Comparison of ENCODE assay signal across 8 mouse cellular contexts in genomic region chr19:5849843-5850527, GRCm38 (mm10). TPM values are rescaled to one million over a fixed set of nuclear protein-coding genes. Genes with fewer than 3 reads are reported as not detected.
DNase-seq lines count a peak whose midpoint lies in the region; ATAC-seq and TF ChIP-seq lines count a peak whose summit lies in the region.

No protein-coding gene starts in this region.

- peak overlapping the region; percentile 35 for H3K4me2 ChIP-seq in lung, postnatal 0 days (replicated peaks; ENCODE audit: low read depth, low read length)

- H3K27ac ChIP-seq in hindbrain, embryonic 10.5 days = peak overlapping the region; percentile 96
- H3K27ac ChIP-seq in lung, postnatal 0 days (ENCODE audit: low read length) = peak overlapping the region; percentile 100

- peak overlapping the region; percentile 27; the same call in 1 of the 2 replicates for H3K4me3 ChIP-seq in hindbrain, embryonic 10.5 days
- H3K4me3 ChIP-seq in lung, postnatal 0 days (ENCODE audit: low read depth, low read length) = no peak overlapping the region

- peak; percentile 27 for ATAC-seq in frontal cortex, adult (ENCODE audit: low TSS enrichment)
- peak; percentile 35 for ATAC-seq in lung, postnatal 0 days

- peak overlapping the region; percentile 65 for H3K9ac ChIP-seq in lung, postnatal 0 days (replicated peaks; ENCODE audit: low read depth)

- peaks cover 64% of the 10 kb centered on the region for H3K4me1 ChIP-seq in hindbrain, embryonic 10.5 days (replicated peaks)
- peaks cover 36% of the 10 kb centered on the region for H3K4me1 ChIP-seq in lung, postnatal 0 days (ENCODE audit: insufficient read depth, low read depth, low read length)

- peak; percentile 73 for DNase-seq in MEL-GATA-1-ER (ENCODE audit: extremely low read depth, low read depth)
- peak; percentile 96 for DNase-seq in cerebellum, adult 9-10 months
- peak; percentile 90 for DNase-seq in hindbrain, embryonic 10.5 days (ENCODE audit: low spot score)
- peak; percentile 95 for DNase-seq in layer of hippocampus, postnatal 10 days (ENCODE audit: low spot score in 2 of 2)
- peak; percentile 97 for DNase-seq in lung, postnatal 0 days (ENCODE audit: low spot score)
- peak; percentile 83 for DNase-seq in ovary, postnatal 10 days (ENCODE audit: low spot score)
- peak; percentile 83 to 93 for DNase-seq in thymus, postnatal 10 days (ENCODE audit: low spot score in 2 of 2)

- H3K36me3 ChIP-seq in hindbrain, embryonic 10.5 days = peaks cover 34% of the 10 kb centered on the region
- H3K36me3 ChIP-seq in lung, postnatal 0 days (ENCODE audit: insufficient read depth, low read length) = peaks cover 14% of the 10 kb centered on the region; the same call in 1 of the 2 replicates

- TF ChIP-seq CTCF in lung, postnatal 0 days (IDR thresholded peaks at IDR 0.05) = peak; percentile 99

- TF ChIP-seq EP300 in lung, postnatal 0 days (IDR thresholded peaks at IDR 0.05) = peak; percentile 100

- H3K9me3 ChIP-seq in hindbrain, embryonic 10.5 days = no peaks in the 10 kb centered on the region
- H3K9me3 ChIP-seq in lung, postnatal 0 days (ENCODE audit: low read length) = no peaks in the 10 kb centered on the region

- 32% methylated on average over 11 of the region's 11 CpGs for WGBS in hindbrain, embryonic 10.5 days
- 16% methylated on average over 11 of the region's 11 CpGs for WGBS in lung, postnatal 0 days

- no peaks in the 10 kb centered on the region for H3K27me3 ChIP-seq in hindbrain, embryonic 10.5 days (ENCODE audit: insufficient read depth, poor library complexity, severe bottlenecking)
- no peaks in the 10 kb centered on the region for H3K27me3 ChIP-seq in lung, postnatal 0 days (replicated peaks; ENCODE audit: insufficient read depth, low read length)

RNA-seq across cellular contexts. Expression of gene Frmd8, which starts 25.1 kb away (rescaled TPM):
- 37.2 and 37.8 TPM in 2 replicates for polyA plus RNA-seq in hindbrain, embryonic 10.5 days (2016; fragmentation: Nextera tagmentation; extraction: Ambion mirVana)
- total RNA-seq in layer of hippocampus, postnatal 10 days (2021) = 10 to 100 TPM; 10.7 to 14.8 TPM
- polyA plus RNA-seq in lung, postnatal 0 days (2015; fragmentation: Nextera tagmentation; extraction: Ambion mirVana) = 33.9 and 35.1 TPM in 2 replicates

RNA-seq across cellular contexts. Expression of gene Slc25a45, which starts 27.6 kb away (rescaled TPM):
- polyA plus RNA-seq in hindbrain, embryonic 10.5 days (2016; fragmentation: Nextera tagmentation; extraction: Ambion mirVana) = 2.8 TPM in 2 replicates
- 1 to 10 TPM; 2.1 to 3.6 TPM for total RNA-seq in layer of hippocampus, postnatal 10 days (2021)
- 8.4 and 10.2 TPM in 2 replicates for polyA plus RNA-seq in lung, postnatal 0 days (2015; fragmentation: Nextera tagmentation; extraction: Ambion mirVana)

RNA-seq across cellular contexts. Expression of gene Tigd3, which starts 44.0 kb away (rescaled TPM):
- 9.9 and 11.3 TPM in 2 replicates for polyA plus RNA-seq in hindbrain, embryonic 10.5 days (2016; fragmentation: Nextera tagmentation; extraction: Ambion mirVana)
- total RNA-seq in layer of hippocampus, postnatal 10 days (2021) = 1 to 10 TPM; 4.4 to 5.5 TPM
- polyA plus RNA-seq in lung, postnatal 0 days (2015; fragmentation: Nextera tagmentation; extraction: Ambion mirVana) = 1.3 and 1.5 TPM in 2 replicates
